ENCODE assay signal across 24 mouse cellular contexts in the genomic region with DNA sequence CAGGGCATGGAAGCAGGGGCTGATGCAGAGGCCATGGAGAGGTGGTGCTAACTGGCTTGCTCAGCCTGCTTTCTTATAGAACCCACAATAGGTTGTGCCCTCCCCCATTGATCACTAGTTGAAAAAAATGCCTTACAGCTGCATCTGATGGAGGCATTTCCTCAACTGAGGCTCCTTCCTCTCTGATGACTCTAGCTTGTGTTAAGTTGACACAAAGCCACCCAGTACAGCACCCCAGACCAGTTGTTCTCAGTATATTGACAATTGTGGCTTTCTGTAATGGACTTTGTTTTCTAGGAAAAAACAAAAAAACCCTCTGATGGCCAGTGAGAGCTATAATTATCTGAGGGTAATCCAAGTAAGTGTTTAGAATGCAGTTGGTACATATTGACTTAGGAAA.
DNase-seq lines count a peak whose midpoint lies in the region; ATAC-seq and TF ChIP-seq lines count a peak whose summit lies in the region.
"Had no signal": no experiment of that assay in that cellular context is flagged by ENCODE, and none has a peak within 500 bp of the region (broad histone marks: within the 10 kb centered on the region; RNA-seq: fewer than 3 reads in every experiment).

No protein-coding gene starts in this region.

- H3K4me3 ChIP-seq in embryonic facial prominence, embryonic 15.5 days (replicated peaks) = no peak overlapping the region
- no peak overlapping the region for H3K4me3 ChIP-seq in embryonic facial prominence, embryonic 10.5 days
- no peak overlapping the region for H3K4me3 ChIP-seq in intestine, embryonic 16.5 days (ENCODE audit: low read length)
- no peak overlapping the region for H3K4me3 ChIP-seq in intestine, embryonic 15.5 days (replicated peaks)
- H3K4me3 ChIP-seq in bone marrow macrophage, adult 2 months (ENCODE audit: insufficient read depth, low read length) = no peak overlapping the region
- no peak overlapping the region for H3K4me3 ChIP-seq in myocyte
- H3K4me3 ChIP-seq: embryonic facial prominence, embryonic 13.5 days; forebrain, embryonic 15.5 days; hindbrain, embryonic 12.5 days; layer of hippocampus, adult 2 months; limb, embryonic 13.5 days; liver, embryonic 13.5 days; lung, embryonic 15.5 days had no signal

- no peaks in the 10 kb centered on the region for H3K9me3 ChIP-seq in embryonic facial prominence, embryonic 15.5 days (replicated peaks)
- no peaks in the 10 kb centered on the region for H3K9me3 ChIP-seq in embryonic facial prominence, embryonic 10.5 days
- H3K9me3 ChIP-seq in intestine, embryonic 16.5 days (ENCODE audit: control insufficient read depth, low read length) = no peaks in the 10 kb centered on the region
- no peaks in the 10 kb centered on the region for H3K9me3 ChIP-seq in intestine, embryonic 15.5 days
- H3K9me3 ChIP-seq: embryonic facial prominence, embryonic 13.5 days; forebrain, embryonic 15.5 days; hindbrain, embryonic 12.5 days; limb, embryonic 13.5 days; liver, embryonic 13.5 days; lung, embryonic 15.5 days had no signal

- no peak for ATAC-seq in embryonic facial prominence, embryonic 15.5 days (ENCODE audit: insufficient number of reproducible peaks, low FRiP score, low TSS enrichment, low read depth)
- ATAC-seq in intestine, embryonic 16.5 days = no peak
- ATAC-seq in intestine, embryonic 15.5 days = no peak
- ATAC-seq in monocyte, adult 5-6 weeks (replicated peaks; ENCODE audit: insufficient number of reproducible peaks, low FRiP score, low TSS enrichment, poor library complexity, severe bottlenecking) = no peak
- ATAC-seq: forebrain, embryonic 15.5 days; midbrain, embryonic 16.5 days had no signal

- no peak overlapping the region for H3K9ac ChIP-seq in embryonic facial prominence, embryonic 15.5 days
- H3K9ac ChIP-seq in intestine, embryonic 16.5 days (ENCODE audit: low read depth, low read length) = no peak overlapping the region
- no peak overlapping the region for H3K9ac ChIP-seq in intestine, embryonic 15.5 days
- H3K9ac ChIP-seq: embryonic facial prominence, embryonic 13.5 days; forebrain, embryonic 15.5 days; hindbrain, embryonic 12.5 days; limb, embryonic 13.5 days; liver, embryonic 13.5 days; lung, embryonic 15.5 days had no signal

- H3K4me1 ChIP-seq in embryonic facial prominence, embryonic 15.5 days = 0 out of 2 replicates have a peak, but pooled peaks cover 5% of the 10 kb centered on the region
- peaks cover 10% of the 10 kb centered on the region for H3K4me1 ChIP-seq in embryonic facial prominence, embryonic 10.5 days
- peaks cover 3% of the 10 kb centered on the region; the same call in 1 of the 2 replicates for H3K4me1 ChIP-seq in intestine, embryonic 16.5 days (ENCODE audit: control insufficient read depth, insufficient read depth, low read length)
- H3K4me1 ChIP-seq in intestine, embryonic 15.5 days (replicated peaks) = no peaks in the 10 kb centered on the region
- peaks cover 30% of the 10 kb centered on the region for H3K4me1 ChIP-seq in bone marrow macrophage, adult 2 months (ENCODE audit: control insufficient read depth, insufficient read depth, low read length)
- H3K4me1 ChIP-seq: forebrain, embryonic 15.5 days had no signal

- H3K79me2 ChIP-seq in myocyte (ENCODE audit: control insufficient read depth, insufficient read depth) = peaks cover 10% of the 10 kb centered on the region

- no peak overlapping the region for H3ac ChIP-seq in myocyte (ENCODE audit: control insufficient read depth, insufficient read length)

- H3K4me2 ChIP-seq in embryonic facial prominence, embryonic 15.5 days (replicated peaks) = no peak overlapping the region
- H3K4me2 ChIP-seq in intestine, embryonic 16.5 days (ENCODE audit: low read depth, low read length) = no peak overlapping the region
- H3K4me2 ChIP-seq in intestine, embryonic 15.5 days (replicated peaks) = no peak overlapping the region
- H3K4me2 ChIP-seq in myocyte (ENCODE audit: low read depth) = peak overlapping the region; percentile 84
- H3K4me2 ChIP-seq: embryonic facial prominence, embryonic 13.5 days; forebrain, embryonic 15.5 days; hindbrain, embryonic 12.5 days; limb, embryonic 13.5 days; liver, embryonic 13.5 days; lung, embryonic 15.5 days had no signal

- TF ChIP-seq POLR2A in bone marrow macrophage, adult 2 months (IDR thresholded peaks at IDR 0.05; ENCODE audit: borderline replicate concordance, low read depth, low read length) = no peak
- TF ChIP-seq POLR2A in myocyte (IDR thresholded peaks at IDR 0.05; ENCODE audit: insufficient read length, low read depth) = no peak

- TF ChIP-seq CTCF in bone marrow macrophage, adult 2 months (IDR thresholded peaks at IDR 0.05; ENCODE audit: low read depth, low read length) = no peak

- H3K27ac ChIP-seq in embryonic facial prominence, embryonic 15.5 days (replicated peaks) = 0 out of 2 replicates have a peak overlapping the region, but pooled peaks have one; percentile 39
- H3K27ac ChIP-seq in embryonic facial prominence, embryonic 10.5 days (replicated peaks) = no peak overlapping the region
- H3K27ac ChIP-seq in intestine, embryonic 16.5 days (ENCODE audit: low read length) = peak overlapping the region; percentile 18; the same call in 1 of the 2 replicates
- H3K27ac ChIP-seq in intestine, embryonic 15.5 days = no peak overlapping the region; the same call in 1 of the 2 replicates
- H3K27ac ChIP-seq in bone marrow macrophage, adult 2 months (ENCODE audit: insufficient read depth, low read depth, low read length) = peak overlapping the region; percentile 34; the same call in 1 of the 2 replicates
- H3K27ac ChIP-seq: embryonic facial prominence, embryonic 13.5 days; forebrain, embryonic 15.5 days; hindbrain, embryonic 12.5 days; layer of hippocampus, adult 2 months; limb, embryonic 13.5 days; liver, embryonic 13.5 days; lung, embryonic 15.5 days had no signal

- H3K27me3 ChIP-seq in embryonic facial prominence, embryonic 15.5 days = no peaks in the 10 kb centered on the region
- no peaks in the 10 kb centered on the region for H3K27me3 ChIP-seq in embryonic facial prominence, embryonic 10.5 days (replicated peaks; ENCODE audit: low read depth, poor library complexity, severe bottlenecking)
- H3K27me3 ChIP-seq in intestine, embryonic 16.5 days (replicated peaks; ENCODE audit: control insufficient read depth, insufficient read depth, low read length) = no peaks in the 10 kb centered on the region
- H3K27me3 ChIP-seq in intestine, embryonic 15.5 days (replicated peaks) = no peaks in the 10 kb centered on the region
- H3K27me3 ChIP-seq in myocyte (ENCODE audit: control insufficient read depth, insufficient read depth, insufficient read length) = no peaks in the 10 kb centered on the region
- H3K27me3 ChIP-seq: embryonic facial prominence, embryonic 13.5 days; forebrain, embryonic 15.5 days; hindbrain, embryonic 12.5 days; limb, embryonic 13.5 days; liver, embryonic 13.5 days; lung, embryonic 15.5 days had no signal

- no peak for DNase-seq in embryonic facial prominence, embryonic 10.5 days (ENCODE audit: low spot score)
- no peak for DNase-seq in adrenal gland, postnatal 14 days
- DNase-seq: cerebellum, adult 11-12 months; cerebellum, postnatal 10 days; gastrocnemius, postnatal 14 days; heart, postnatal 10 days; kidney, adult 8-10 months; kidney, postnatal 25 days; liver, embryonic 13.5 days; lung, postnatal 36 days; thymus, postnatal 25 days had no signal

- no peaks in the 10 kb centered on the region for H3K36me3 ChIP-seq in embryonic facial prominence, embryonic 15.5 days
- H3K36me3 ChIP-seq in embryonic facial prominence, embryonic 10.5 days (replicated peaks) = no peaks in the 10 kb centered on the region
- no peaks in the 10 kb centered on the region; the same call in 1 of the 2 replicates for H3K36me3 ChIP-seq in intestine, embryonic 16.5 days (ENCODE audit: control insufficient read depth, insufficient read depth, low read length)
- H3K36me3 ChIP-seq in intestine, embryonic 15.5 days = no peaks in the 10 kb centered on the region
- no peaks in the 10 kb centered on the region for H3K36me3 ChIP-seq in myocyte (ENCODE audit: control insufficient read depth, insufficient read depth)
- H3K36me3 ChIP-seq: embryonic facial prominence, embryonic 13.5 days; forebrain, embryonic 15.5 days; hindbrain, embryonic 12.5 days; limb, embryonic 13.5 days; lung, embryonic 15.5 days had no signal

TF ChIP-seq in myocyte, 11 proteins besides CTCF, POLR2A, EP300 and RAD21:
- TF ChIP-seq USF1 (IDR thresholded peaks at IDR 0.05; ENCODE audit: low read depth) = no peak
- TF ChIP-seq CEBPB (IDR thresholded peaks at IDR 0.05; ENCODE audit: insufficient read depth, poor library complexity, severe bottlenecking) = no peak
- no peak for TF ChIP-seq TCF3 (IDR thresholded peaks at IDR 0.05; ENCODE audit: insufficient read length, low read depth)
- TF ChIP-seq MAX (IDR thresholded peaks at IDR 0.05; ENCODE audit: low read depth) = no peak
- TF ChIP-seq SRF (IDR thresholded peaks at IDR 0.05; ENCODE audit: control insufficient read depth, insufficient read length, low read depth) = no peak
- no peak for TF ChIP-seq TCF12 (IDR thresholded peaks at IDR 0.05; ENCODE audit: insufficient read depth, poor library complexity, severe bottlenecking)
- TF ChIP-seq POLR2AphosphoS2 (IDR thresholded peaks at IDR 0.05; ENCODE audit: insufficient read length, low read depth) = no peak
- TF ChIP-seq MYOG (IDR thresholded peaks at IDR 0.05; ENCODE audit: control insufficient read depth in 1 of 3, insufficient read depth in 1 of 3, insufficient read length in 2 of 3, low read depth in 2 of 3) = no peak
- no peak for TF ChIP-seq REST (IDR thresholded peaks at IDR 0.05; ENCODE audit: insufficient read depth, insufficient read length)
- TF ChIP-seq E2F4 (IDR thresholded peaks at IDR 0.05; ENCODE audit: insufficient read depth) = no peak
- TF ChIP-seq MYOD1 (IDR thresholded peaks at IDR 0.05; ENCODE audit: control insufficient read depth in 1 of 3, insufficient read length in 2 of 3, low read depth in 2 of 3) = no peak

Comparison
In these comparisons a context has a peak if more than half of its experiments do, and no peak if none do; other contexts are left out.
1. H3K27ac ChIP-seq: peak in embryonic facial prominence, embryonic 15.5 days (single experiment), intestine, embryonic 16.5 days (single experiment) and bone marrow macrophage, adult 2 months (single experiment); none in embryonic facial prominence, embryonic 10.5 days (single experiment) and intestine, embryonic 15.5 days (single experiment).